Mouse (Mus musculus) stomach, embryonic 16.5 days (tissue): ENCODE measurements at regions not wholly inside any gene's neighbourhood (a gene's known extent, or its start where the extent isn't known, plus 50 kb on each side); places are given as distances from the start of the nearest gene placed in this dataset.

Experiments used
- ATAC-seq: fragments of 200-750 bp; cut with Nextera tagmentation; 2 replicates; pipeline ENCODE4 v1.8.0; 2017; ENCODE audit warnings: moderate number of reproducible peaks, moderate TSS enrichment; ENCODE audit not compliant: insufficient read depth, low FRiP score
- H3K27ac ChIP-seq: fragments of 300-500 bp; sonication (generic); 2 replicates; pipeline ENCODE4 v1.5.1; 2014; ENCODE audit warnings: low read length
- H3K27me3 ChIP-seq: fragments of 300-500 bp; sonication (generic); 2 replicates; pipeline ENCODE4 v1.6.1; 2014; ENCODE audit warnings: low read length, control low read depth, mixed read lengths; ENCODE audit not compliant: control insufficient read depth, insufficient read depth
- H3K36me3 ChIP-seq: fragments of 300-500 bp; sonication (generic); 2 replicates; pipeline ENCODE4 v1.6.1; 2014; ENCODE audit warnings: low read length; ENCODE audit not compliant: control insufficient read depth, insufficient read depth
- H3K4me1 ChIP-seq: fragments of 300-500 bp; sonication (generic); 2 replicates; pipeline ENCODE4 v1.6.1; 2014; ENCODE audit warnings: low read length, control low read depth, mixed read lengths; ENCODE audit not compliant: control insufficient read depth, insufficient read depth
- H3K4me2 ChIP-seq: fragments of 300-500 bp; sonication (generic); 2 replicates; pipeline ENCODE4 v1.6.1; 2014; ENCODE audit warnings: low read depth, low read length, mixed read lengths
- H3K4me3 ChIP-seq: fragments of 300-500 bp; sonication (generic); replicated peaks from 2 replicates; pipeline ENCODE4 v1.5.1; 2014; ENCODE audit warnings: mild to moderate bottlenecking, low read length
- H3K9ac ChIP-seq: fragments of 300-500 bp; sonication (generic); 2 replicates; pipeline ENCODE4 v1.6.1; 2014; ENCODE audit warnings: low read length
- H3K9me3 ChIP-seq: fragments of 300-500 bp; sonication (generic); replicated peaks from 2 replicates; pipeline ENCODE4 v1.6.1; 2016; ENCODE audit warnings: low read length, control low read depth; ENCODE audit not compliant: control insufficient read depth
- WGBS: fragments of 180-500 bp; shearing (Covaris S2); extraction: QIAGEN DNeasy Blood & Tissue Kit; methylation state at CpG from one replicate; pipeline ENCODE4 v1.1.7; 2014; 5-methylcytosine and 5-hydroxymethylcytosine counted together

DNA sequence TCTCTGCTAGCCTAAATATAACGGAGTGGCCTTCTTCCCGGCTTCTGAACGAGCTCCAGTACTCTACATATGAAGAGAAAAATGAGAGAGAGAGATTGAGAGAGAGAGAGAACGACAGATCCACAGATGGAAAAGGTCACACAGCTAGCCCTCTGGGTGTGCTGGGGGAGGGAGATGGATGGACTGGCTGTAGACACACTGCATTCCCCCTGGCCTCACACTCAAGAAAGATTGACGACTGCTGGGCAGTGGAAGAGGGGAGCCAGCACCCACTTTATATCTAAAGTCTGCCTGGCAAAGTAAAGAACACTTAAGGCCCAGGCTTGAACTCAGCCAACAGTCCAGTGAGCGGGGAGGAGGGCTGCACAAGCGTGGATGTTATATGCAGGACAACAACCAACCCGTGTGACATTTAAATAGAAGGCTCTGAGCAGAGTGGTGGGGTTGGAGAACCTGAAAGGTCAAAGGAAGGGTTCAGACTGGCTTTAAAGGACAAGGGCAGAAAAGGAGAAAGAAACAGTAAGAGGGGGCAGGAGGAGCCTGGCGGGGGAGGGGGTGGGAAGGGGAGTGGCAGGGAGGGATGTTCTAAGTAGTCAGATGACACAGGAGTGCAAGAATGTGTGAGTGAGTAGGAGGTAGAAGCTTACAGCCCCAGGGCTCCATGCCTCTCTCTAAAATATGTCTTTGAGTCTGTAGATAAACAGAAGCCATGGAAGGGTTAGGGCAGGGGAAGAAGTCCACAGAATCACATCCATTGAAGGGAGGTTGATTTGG lies 137.2 kb downstream of the Zfp36l1 start:
- Histone ChIP-seq H3K4me1 (peaks cover 30% of the 10 kb centered on the region), H3K36me3 (no peaks in the 10 kb centered on the region), H3K4me2 (no peak overlapping the region), H3K4me3 (no peak overlapping the region), H3K9me3 (no peaks in the 10 kb centered on the region), H3K27me3 (no peaks in the 10 kb centered on the region), H3K9ac (peak overlapping the region; percentile 60; the same call in 1 of the 2 replicates), H3K27ac (peak overlapping the region; percentile 97)
- ATAC-seq, result peak; percentile 43; the same call in 1 of the 2 replicates
- WGBS, result 43% methylated on average over 9 of the region's 9 CpGs

DNA sequence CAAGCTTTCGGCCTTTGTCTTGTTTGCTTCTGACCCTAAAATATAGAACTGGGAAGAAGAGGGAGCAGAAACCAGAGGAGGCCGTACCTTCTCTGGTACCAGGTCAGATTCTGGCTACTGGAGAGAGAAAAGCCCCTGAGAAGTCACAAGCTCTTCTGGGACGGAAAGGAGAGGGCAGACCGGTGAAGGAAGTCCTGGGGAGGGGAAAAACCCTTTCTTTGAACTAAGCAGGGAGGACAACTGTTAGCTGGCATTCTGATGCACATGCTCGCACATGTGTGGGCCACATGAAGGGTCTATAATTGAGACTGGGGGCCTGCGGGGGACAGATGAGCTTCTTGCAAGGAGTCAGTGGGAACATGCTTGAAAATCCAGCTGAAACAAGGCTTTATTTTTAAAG lies 137.8 kb downstream of the Zfp36l1 start:
- Histone ChIP-seq H3K36me3 (no peaks in the 10 kb centered on the region), H3K9ac (peak overlapping the region; percentile 60), H3K27me3 (no peaks in the 10 kb centered on the region), H3K4me2 (no peak overlapping the region), H3K4me3 (no peak overlapping the region), H3K4me1 (peaks cover 36% of the 10 kb centered on the region), H3K27ac (peak overlapping the region; percentile 97), H3K9me3 (no peaks in the 10 kb centered on the region)
- WGBS, result 51% methylated on average over 6 of the region's 6 CpGs
- ATAC-seq, result no peak

DNA sequence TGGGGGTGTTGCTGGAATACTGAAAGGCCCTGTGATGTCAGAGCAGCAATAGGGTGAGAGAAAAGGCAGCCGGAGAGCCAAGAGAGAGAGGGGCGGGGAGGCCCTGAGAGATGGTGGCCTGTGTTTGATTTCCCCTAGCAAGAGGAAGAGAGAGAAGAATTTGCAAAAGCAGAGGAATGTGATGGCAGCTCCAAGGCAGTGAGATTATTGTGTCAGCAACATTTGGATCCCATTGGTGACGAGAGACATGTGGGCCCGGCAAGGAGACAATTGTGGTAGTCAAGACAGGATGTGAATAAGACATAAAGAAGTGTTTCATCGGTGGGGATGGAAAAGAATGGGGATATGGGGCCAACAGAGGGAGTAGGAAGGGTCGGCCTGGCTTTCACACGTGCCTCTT lies 138.3 kb downstream of the Zfp36l1 start:
- Histone ChIP-seq H3K4me1 (peaks cover 42% of the 10 kb centered on the region), H3K4me2 (no peak overlapping the region), H3K9ac (peak overlapping the region; percentile 60), H3K27me3 (no peaks in the 10 kb centered on the region), H3K27ac (peak overlapping the region; percentile 97), H3K9me3 (no peaks in the 10 kb centered on the region), H3K4me3 (no peak overlapping the region), H3K36me3 (no peaks in the 10 kb centered on the region)
- peak; percentile 38; the same call in 1 of the 2 replicates for ATAC-seq
- WGBS, result 33% methylated on average over 7 of the region's 7 CpGs

- no peaks in the 10 kb centered on the region for H3K36me3 ChIP-seq
- no peak overlapping the region for H3K4me2 ChIP-seq
- H3K4me1 ChIP-seq, result peaks cover 45% of the 10 kb centered on the region
- H3K9ac ChIP-seq, result peak overlapping the region; percentile 17; the same call in 1 of the 2 replicates
- no peaks in the 10 kb centered on the region for H3K9me3 ChIP-seq
- H3K27me3 ChIP-seq, result no peaks in the 10 kb centered on the region
- H3K27ac ChIP-seq, result peak overlapping the region; percentile 97
- WGBS, result 63% methylated on average over 7 of the region's 7 CpGs
- ATAC-seq, result no peak
- no peak overlapping the region for H3K4me3 ChIP-seq
These were observed 139.1 kb downstream of the Zfp36l1 start for GRCm38 (mm10) chr12:79973566-79974230.

DNA sequence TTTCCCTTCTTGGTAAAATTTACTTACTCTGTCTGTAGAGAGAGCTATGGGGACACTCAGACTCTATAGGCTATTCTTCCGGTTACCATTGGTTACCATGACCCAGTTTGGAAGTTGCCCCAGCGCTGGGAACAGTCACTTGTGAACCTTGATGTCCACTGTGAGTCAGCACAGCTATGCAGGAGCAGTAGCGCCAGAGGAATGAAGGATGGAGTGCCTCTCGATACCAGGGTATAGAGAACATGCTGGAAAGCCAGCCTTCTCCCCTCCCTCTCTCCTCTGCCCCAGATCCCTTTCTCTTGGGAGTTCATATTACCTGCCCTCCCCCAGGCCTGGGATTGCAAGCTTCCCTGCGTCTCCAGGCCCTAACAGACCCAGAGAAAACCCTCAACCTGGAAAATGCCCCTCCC lies 141.8 kb downstream of the Zfp36l1 start:
- Histone ChIP-seq H3K4me2 (no peak overlapping the region), H3K27ac (peak overlapping the region; percentile 95), H3K4me1 (peaks cover 54% of the 10 kb centered on the region), H3K9ac (peak overlapping the region; percentile 56; the same call in 1 of the 2 replicates), H3K9me3 (no peaks in the 10 kb centered on the region), H3K4me3 (no peak overlapping the region), H3K36me3 (no peaks in the 10 kb centered on the region), H3K27me3 (no peaks in the 10 kb centered on the region)
- 43% methylated on average over 5 of the region's 5 CpGs for whole genome bisulfite sequencing
- ATAC-seq, result no peak

GRCm38 (mm10) chr12:79970227-79970901 lies 142.4 kb downstream of the Zfp36l1 start:
- Histone ChIP-seq H3K9ac (peak overlapping the region; percentile 56), H3K27me3 (no peaks in the 10 kb centered on the region), H3K36me3 (no peaks in the 10 kb centered on the region), H3K4me3 (no peak overlapping the region), H3K27ac (peak overlapping the region; percentile 95), H3K4me2 (no peak overlapping the region), H3K9me3 (no peaks in the 10 kb centered on the region), H3K4me1 (peaks cover 53% of the 10 kb centered on the region)
- no peak for ATAC-seq
- WGBS, result 30% methylated on average over 13 of the region's 13 CpGs

- Histone ChIP-seq H3K27me3 (no peaks in the 10 kb centered on the region), H3K27ac (peak overlapping the region; percentile 95), H3K9me3 (no peaks in the 10 kb centered on the region), H3K36me3 (no peaks in the 10 kb centered on the region), H3K4me1 (peaks cover 54% of the 10 kb centered on the region), H3K9ac (peak overlapping the region; percentile 56), H3K4me3 (no peak overlapping the region), H3K4me2 (no peak overlapping the region)
- 81% methylated on average over 3 of the region's 3 CpGs for WGBS
- no peak for ATAC-seq
These were observed 143.2 kb downstream of the Zfp36l1 start for GRCm38 (mm10) chr12:79969346-79970226.

- no peak overlapping the region for H3K9ac ChIP-seq
- peaks cover 51% of the 10 kb centered on the region for H3K4me1 ChIP-seq
- no peaks in the 10 kb centered on the region for H3K9me3 ChIP-seq
- H3K4me2 ChIP-seq, result no peak overlapping the region
- no peak overlapping the region for H3K4me3 ChIP-seq
- WGBS, result 64% methylated on average over 3 of the region's 3 CpGs
- no peaks in the 10 kb centered on the region for H3K36me3 ChIP-seq
- no peaks in the 10 kb centered on the region for H3K27me3 ChIP-seq
- H3K27ac ChIP-seq, result peak overlapping the region; percentile 10; the same call in 1 of the 2 replicates
- ATAC-seq, result no peak
These were observed 144.1 kb downstream of the Zfp36l1 start for GRCm38 (mm10) chr12:79968676-79969075.
